7 mouse cellular contexts compared by ENCODE assay signal in genomic region chrX:84553441-84553840, GRCm38 (mm10).
"Had no signal": no experiment of that assay in that cellular context is flagged by ENCODE, and none has a peak within 500 bp of the region (broad histone marks: within the 10 kb centered on the region; RNA-seq: fewer than 3 reads in every experiment).

No protein-coding gene starts in this region.

- DNase-seq: kidney, postnatal 14 days; liver; liver, embryonic 13.5 days; liver, postnatal 0 days; thymus, adult 18-20 months; thymus, postnatal 14 days had no signal

- ATAC-seq: liver, postnatal 0 days; midbrain, embryonic 16.5 days had no signal
